Mouse (Mus musculus): ENCODE measurements around the gene Rnls.

DNA sequence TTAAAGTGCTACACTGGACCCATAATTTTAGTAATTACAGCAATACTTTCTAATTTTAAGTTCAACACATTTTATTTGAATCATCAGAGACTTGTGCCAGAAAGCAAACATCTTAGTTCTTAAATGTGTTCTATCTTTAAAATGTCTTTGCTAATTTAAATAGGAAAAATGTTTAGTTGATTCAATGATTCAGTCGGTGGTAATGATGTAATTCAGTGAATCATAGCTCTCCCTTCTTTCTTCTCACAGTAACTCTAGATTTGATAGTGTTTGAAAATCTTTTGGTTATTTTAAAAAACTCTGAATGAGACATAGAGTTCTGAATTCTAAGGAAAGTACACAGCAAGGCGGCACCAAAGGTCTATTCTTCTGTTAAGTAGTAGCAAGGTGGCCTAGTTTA lies 23.3 kb downstream of the Rnls start:
- no peak for TF ChIP-seq CTCF (IDR thresholded peaks at IDR 0.05; ENCODE audit: borderline replicate concordance, control insufficient read depth, extremely low read depth, insufficient read depth, low read length, poor library complexity)
- no peak for TF ChIP-seq POLR2A (IDR thresholded peaks at IDR 0.05; ENCODE audit: control insufficient read depth, extremely low read depth, insufficient read depth, low read length, poor library complexity)
